Mouse (Mus musculus) embryonic facial prominence, embryonic 10.5 days (tissue): ENCODE results near the gene Sox30. TPM values are rescaled to one million over a fixed set of nuclear protein-coding genes. Genes with fewer than 3 reads are reported as not detected.

Source experiments
- DNase-seq: peaks from one replicate; pipeline ENCODE4 v3.0.0-alpha.2; 2017; ENCODE audit warnings: low spot score
- H3K27ac ChIP-seq: fragments of 300-500 bp; sonication (generic); replicated peaks from 2 replicates; pipeline ENCODE4 v1.5.1; 2016; ENCODE audit warnings: mild to moderate bottlenecking
- H3K27me3 ChIP-seq: fragments of 300-500 bp; sonication (generic); replicated peaks from 2 replicates; pipeline ENCODE4 v1.6.1; 2016; ENCODE audit warnings: low read depth, mild to moderate bottlenecking; ENCODE audit not compliant: poor library complexity, severe bottlenecking
- H3K36me3 ChIP-seq: fragments of 300-500 bp; sonication (generic); replicated peaks from 2 replicates; pipeline ENCODE4 v1.6.1; 2016; ENCODE audit warnings: mild to moderate bottlenecking, moderate library complexity
- H3K4me1 ChIP-seq: fragments of 300-500 bp; sonication (generic); 2 replicates; pipeline ENCODE4 v1.6.1; 2016
- H3K4me3 ChIP-seq: fragments of 300-500 bp; sonication (generic); 2 replicates; pipeline ENCODE4 v1.5.1; 2016; ENCODE audit warnings: mild to moderate bottlenecking, moderate library complexity
- H3K9me3 ChIP-seq: fragments of 300-500 bp; sonication (generic); 2 replicates; pipeline ENCODE4 v1.6.1; 2016; ENCODE audit warnings: mild to moderate bottlenecking
- WGBS: fragments of 180-500 bp; shearing (Covaris S2); methylation state at CpG from one replicate; pipeline ENCODE4 v1.1.7; 2016; 5-methylcytosine and 5-hydroxymethylcytosine counted together
- polyA plus RNA-seq: library from polyadenylated mRNA; unstranded; fragments of >200 nt; fragmentation: Nextera tagmentation; extraction: Ambion mirVana; gene quantifications from 2 replicates; pipeline ENCODE4 v1.2.1, GENCODE M21; 2016

Sox30 gene
- polyA plus RNA-seq, 1 experiment from 2014 or later = 0.12 TPM

DNA sequence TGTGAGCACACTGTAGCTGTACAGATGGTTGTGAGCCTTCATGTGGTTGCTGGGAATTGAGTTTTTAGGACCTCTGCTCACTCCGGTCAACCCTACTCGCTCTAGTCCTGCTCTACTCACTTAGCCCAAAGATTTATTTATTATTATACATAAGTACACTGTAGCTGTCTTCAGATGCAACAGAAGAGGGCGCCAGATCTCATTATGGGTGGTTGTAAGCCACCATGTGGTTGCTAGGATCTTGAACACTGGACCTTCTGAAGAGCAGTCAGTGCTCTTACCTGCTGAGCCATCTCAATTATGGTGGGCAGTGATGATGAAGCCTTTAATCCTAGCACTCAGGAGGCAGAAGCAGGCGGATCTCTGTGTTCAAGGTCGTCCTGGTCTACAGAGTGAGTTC is 20.1 kb upstream of the Sox30 start:
- no peaks in the 10 kb centered on the region for H3K36me3 ChIP-seq
- H3K27me3 ChIP-seq = no peaks in the 10 kb centered on the region
- H3K4me1 ChIP-seq = no peaks in the 10 kb centered on the region
- H3K9me3 ChIP-seq = no peaks in the 10 kb centered on the region
- no peak overlapping the region for H3K27ac ChIP-seq
- 87% methylated on average over 5 of the region's 5 CpGs for WGBS
- DNase-seq = no peak
- H3K4me3 ChIP-seq = no peak overlapping the region

DNA sequence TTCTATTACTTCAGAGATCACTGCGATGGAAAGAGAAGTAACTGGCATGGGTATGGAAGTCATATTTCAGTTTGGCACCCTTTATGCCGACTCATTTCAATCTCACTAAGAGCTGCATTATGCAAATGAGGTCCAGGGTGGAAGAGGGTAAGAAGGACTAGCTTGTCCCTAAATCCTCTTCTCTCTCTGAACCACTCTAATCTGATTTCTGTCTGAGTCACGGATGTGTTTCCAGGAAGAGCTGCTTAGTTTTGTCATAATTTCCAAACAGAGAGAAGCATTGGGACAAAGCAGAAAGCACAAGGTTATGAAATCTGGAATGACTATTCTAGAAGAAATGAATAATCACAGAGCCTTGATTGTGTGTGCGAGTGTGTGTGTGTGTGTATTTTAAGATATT is 13.2 kb upstream of the Sox30 start:
- 90% methylated on average over 4 of the region's 4 CpGs for WGBS
- no peak for DNase-seq

GRCm38 (mm10) chr11:45968466-45968865 is 11.6 kb upstream of the Sox30 start:
- Histone ChIP-seq H3K27ac (no peak overlapping the region), H3K27me3 (no peaks in the 10 kb centered on the region), H3K9me3 (no peaks in the 10 kb centered on the region), H3K4me3 (no peak overlapping the region), H3K36me3 (no peaks in the 10 kb centered on the region), H3K4me1 (no peaks in the 10 kb centered on the region)
- 90% methylated on average over 3 of the region's 3 CpGs for WGBS
- DNase-seq = no peak

More for the DNA sequence above, 13.2 kb upstream of the Sox30 start:
- Histone ChIP-seq H3K36me3 (no peaks in the 10 kb centered on the region), H3K9me3 (no peaks in the 10 kb centered on the region), H3K4me1 (no peaks in the 10 kb centered on the region), H3K27ac (no peak overlapping the region), H3K27me3 (no peaks in the 10 kb centered on the region), H3K4me3 (no peak overlapping the region)

GRCm38 (mm10) chr11:45973635-45974034 is 6.5 kb upstream of the Sox30 start:
- no peaks in the 10 kb centered on the region for H3K27me3 ChIP-seq
- H3K4me3 ChIP-seq = no peak overlapping the region
- H3K4me1 ChIP-seq = no peaks in the 10 kb centered on the region
- no peaks in the 10 kb centered on the region for H3K9me3 ChIP-seq
- H3K36me3 ChIP-seq = no peaks in the 10 kb centered on the region
- no peak for DNase-seq
- H3K27ac ChIP-seq = no peak overlapping the region
- 83% methylated on average over 5 of the region's 5 CpGs for WGBS

GRCm38 (mm10) chr11:45974466-45974865 is 5.6 kb upstream of the Sox30 start:
- 0 out of 2 replicates have a peak, but pooled peaks cover under 1% of the 10 kb centered on the region for H3K9me3 ChIP-seq
- H3K4me3 ChIP-seq = no peak overlapping the region
- no peak overlapping the region for H3K27ac ChIP-seq
- H3K36me3 ChIP-seq = no peaks in the 10 kb centered on the region
- 89% methylated on average over 8 of the region's 8 CpGs for WGBS
- no peaks in the 10 kb centered on the region for H3K4me1 ChIP-seq
- DNase-seq = no peak
- peaks cover 7% of the 10 kb centered on the region for H3K27me3 ChIP-seq

- DNase-seq = no peak
- Histone ChIP-seq H3K9me3 (peaks cover 6% of the 10 kb centered on the region), H3K27ac (no peak overlapping the region), H3K36me3 (no peaks in the 10 kb centered on the region), H3K4me1 (peaks cover 11% of the 10 kb centered on the region), H3K27me3 (peaks cover 21% of the 10 kb centered on the region), H3K4me3 (no peak overlapping the region)
- 83% methylated on average over 3 of the region's 3 CpGs for WGBS
Measured at GRCm38 (mm10) chr11:45976061-45976460, 4.0 kb upstream of the Sox30 start.

GRCm38 (mm10) chr11:45980893-45981253 is 763 bp downstream of the Sox30 start:
- Histone ChIP-seq H3K4me1 (peaks cover 13% of the 10 kb centered on the region), H3K36me3 (no peaks in the 10 kb centered on the region), H3K9me3 (peaks cover 6% of the 10 kb centered on the region), H3K27me3 (peaks cover 32% of the 10 kb centered on the region), H3K27ac (peak overlapping the region; percentile 87), H3K4me3 (peak overlapping the region; percentile 68)
- WGBS = 45% methylated on average over 19 of the region's 19 CpGs
- DNase-seq = no peak

GRCm38 (mm10) chr11:45991604-45992003 is 11.5 kb downstream of the Sox30 start:
- WGBS = 8% methylated on average over 16 of the region's 16 CpGs
- DNase-seq = peak; percentile 55
- Histone ChIP-seq H3K9me3 (no peaks in the 10 kb centered on the region), H3K4me3 (peak overlapping the region; percentile 43), H3K36me3 (no peaks in the 10 kb centered on the region), H3K27me3 (peaks cover 21% of the 10 kb centered on the region), H3K27ac (no peak overlapping the region), H3K4me1 (peaks cover 7% of the 10 kb centered on the region)

- no peak for DNase-seq
- peak overlapping the region; percentile 43 for H3K4me3 ChIP-seq
- no peaks in the 10 kb centered on the region for H3K9me3 ChIP-seq
- WGBS = 48% methylated on average over 13 of the region's 13 CpGs
- H3K27ac ChIP-seq = no peak overlapping the region
- peaks cover 7% of the 10 kb centered on the region for H3K4me1 ChIP-seq
- peaks cover 21% of the 10 kb centered on the region for H3K27me3 ChIP-seq
- no peaks in the 10 kb centered on the region for H3K36me3 ChIP-seq
Measured at GRCm38 (mm10) chr11:45992087-45992486, 12.0 kb downstream of the Sox30 start.

DNA sequence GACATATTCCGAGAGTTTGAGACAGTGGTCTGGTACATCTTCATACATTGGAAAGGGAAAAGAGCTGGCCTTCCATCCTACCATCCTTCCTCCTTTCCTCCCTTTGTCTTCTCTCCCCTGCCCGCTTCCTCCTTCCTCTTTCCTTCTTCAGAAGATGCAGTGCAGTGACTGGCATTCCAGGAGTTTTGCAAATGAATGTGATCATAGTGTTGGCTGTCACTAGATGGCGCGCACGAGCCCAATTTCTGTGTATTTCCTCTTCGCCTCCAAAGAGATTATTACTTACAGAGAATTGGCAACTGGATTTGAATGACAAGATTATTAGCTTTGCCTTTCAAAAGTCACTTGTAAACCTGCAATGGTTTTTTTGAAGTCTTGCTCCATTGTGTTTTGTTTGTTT is 36.0 kb downstream of the Sox30 start:
- Histone ChIP-seq H3K27me3 (no peaks in the 10 kb centered on the region), H3K27ac (no peak overlapping the region), H3K4me1 (no peaks in the 10 kb centered on the region), H3K9me3 (no peaks in the 10 kb centered on the region), H3K4me3 (no peak overlapping the region), H3K36me3 (no peaks in the 10 kb centered on the region)
- DNase-seq = peak; percentile 81
- WGBS = 26% methylated on average over 6 of the region's 6 CpGs

DNA sequence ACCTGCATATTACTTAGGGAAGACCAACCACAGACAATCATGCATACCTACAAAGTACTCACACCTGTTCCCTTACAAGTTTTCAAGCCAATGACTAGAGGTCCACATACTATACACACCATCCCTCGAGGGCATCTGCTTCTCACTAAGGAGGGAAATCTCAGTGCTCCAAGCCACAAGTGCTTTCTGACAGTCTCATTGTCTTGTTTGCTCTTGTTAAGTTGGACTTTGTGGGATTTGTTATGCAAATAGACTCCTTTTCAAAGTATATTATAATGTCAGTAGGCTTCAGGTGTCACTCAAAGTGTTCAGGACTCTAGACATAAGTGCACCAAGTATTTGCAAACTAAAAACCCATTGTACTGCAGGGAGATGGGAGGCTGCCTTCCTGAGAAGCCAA is 40.1 kb downstream of the Sox30 start:
- no peak for DNase-seq
- 77% methylated on average over 1 of the region's 1 CpGs for WGBS
- Histone ChIP-seq H3K9me3 (no peaks in the 10 kb centered on the region), H3K27me3 (no peaks in the 10 kb centered on the region), H3K27ac (no peak overlapping the region), H3K4me3 (no peak overlapping the region), H3K4me1 (no peaks in the 10 kb centered on the region), H3K36me3 (no peaks in the 10 kb centered on the region)

DNA sequence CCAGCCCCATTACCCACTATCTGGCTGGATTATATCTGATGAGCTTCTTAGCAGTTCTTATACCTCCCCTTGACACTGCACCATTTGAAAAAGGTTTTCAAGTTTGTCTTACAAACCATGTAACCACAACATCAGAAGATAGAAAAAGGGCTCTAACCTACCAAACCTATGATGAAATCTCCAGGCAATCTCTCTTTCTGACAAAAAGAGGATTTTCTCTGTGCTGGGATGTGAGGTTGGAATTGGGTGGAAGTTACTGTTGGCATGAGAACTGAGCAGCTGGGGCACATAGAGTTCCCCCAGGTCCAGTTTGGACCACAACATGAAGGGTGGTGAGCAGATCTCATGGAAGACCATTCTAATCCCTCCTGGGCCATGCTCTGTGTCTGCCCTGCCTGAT is 41.7 kb downstream of the Sox30 start:
- no peaks in the 10 kb centered on the region for H3K9me3 ChIP-seq
- H3K4me3 ChIP-seq = no peak overlapping the region
- no peaks in the 10 kb centered on the region for H3K36me3 ChIP-seq
- DNase-seq = no peak
- H3K4me1 ChIP-seq = peaks cover 9% of the 10 kb centered on the region; the same call in 1 of the 2 replicates
- H3K27ac ChIP-seq = no peak overlapping the region
- H3K27me3 ChIP-seq = no peaks in the 10 kb centered on the region

GRCm38 (mm10) chr11:46022983-46023382 is 42.9 kb downstream of the Sox30 start:
- Histone ChIP-seq H3K27ac (no peak overlapping the region), H3K4me3 (no peak overlapping the region), H3K36me3 (no peaks in the 10 kb centered on the region), H3K27me3 (no peaks in the 10 kb centered on the region), H3K4me1 (peaks cover 9% of the 10 kb centered on the region; the same call in 1 of the 2 replicates), H3K9me3 (no peaks in the 10 kb centered on the region)
- 84% methylated on average over 6 of the region's 6 CpGs for WGBS
- DNase-seq = no peak

DNA sequence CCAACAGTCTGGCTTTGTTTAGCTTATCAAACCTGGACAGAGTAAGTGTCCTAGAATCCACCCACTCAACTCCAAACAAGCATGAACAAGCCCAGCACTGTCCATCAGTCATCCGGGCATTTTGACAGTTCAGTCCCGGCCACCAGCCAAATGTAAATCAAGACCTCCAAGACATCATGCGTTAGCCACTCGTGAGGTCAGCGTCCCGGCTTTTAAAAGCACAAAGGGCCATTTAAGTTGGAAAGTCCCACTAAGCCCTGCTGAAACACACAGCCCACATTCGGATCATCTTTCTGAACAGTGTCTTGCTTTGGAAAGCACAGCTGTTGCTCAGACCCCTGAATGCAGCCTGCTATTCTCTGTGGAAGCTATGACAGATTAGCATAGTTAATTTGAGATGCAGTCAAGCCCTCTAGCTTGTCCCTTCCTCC is 45.9 kb downstream of the Sox30 start:
- H3K27ac ChIP-seq = no peak overlapping the region
- 48% methylated on average over 7 of the region's 7 CpGs for WGBS
- peak; percentile 17 for DNase-seq
- no peak overlapping the region for H3K4me3 ChIP-seq
- peaks cover 23% of the 10 kb centered on the region for H3K4me1 ChIP-seq
- H3K27me3 ChIP-seq = no peaks in the 10 kb centered on the region
- H3K36me3 ChIP-seq = no peaks in the 10 kb centered on the region
- no peaks in the 10 kb centered on the region for H3K9me3 ChIP-seq
